Mouse (Mus musculus) MEL-GATA-1-ER (cell line): ENCODE measurements around the gene Asns.
A peak's percentile ranks its signal among the peaks of the same experiment; 100 is the strongest.
"Not testable (repeated sequence)": the region's sequence is repeated elsewhere in the genome, so short reads cannot be mapped to it uniquely, and the experiment has no call there.

ENCODE experiments used
- DNase-seq: peaks from one replicate; pipeline ENCODE4 v3.0.0-alpha.2; 2012; ENCODE audit warnings: low read depth; ENCODE audit errors: extremely low read depth

The Asns gene

GRCm38 (mm10) chr6:7676194-7676901 is 16.7 kb downstream of the Asns start:
- DNase-seq, result no peak

GRCm38 (mm10) chr6:7672438-7673253 is 20.4 kb downstream of the Asns start:
- no peak for DNase-seq

GRCm38 (mm10) chr6:7671429-7671828 is 21.6 kb downstream of the Asns start:
- no peak for DNase-seq

- DNase-seq, result no peak
Observed at GRCm38 (mm10) chr6:7670588-7670987, 22.5 kb downstream of the Asns start.

- DNase-seq, result no peak
Observed at GRCm38 (mm10) chr6:7669721-7670120, 23.3 kb downstream of the Asns start.

GRCm38 (mm10) chr6:7668332-7668731 is 24.7 kb downstream of the Asns start:
- no peak for DNase-seq

GRCm38 (mm10) chr6:7665902-7666301 is 27.2 kb downstream of the Asns start:
- DNase-seq, result not testable (repeated sequence)

GRCm38 (mm10) chr6:7661455-7661854 is 31.6 kb downstream of the Asns start:
- DNase-seq, result no peak

GRCm38 (mm10) chr6:7660377-7661080 is 32.5 kb downstream of the Asns start:
- peak; percentile 51 for DNase-seq

- DNase-seq, result no peak
Observed at GRCm38 (mm10) chr6:7656601-7657000, 36.5 kb downstream of the Asns start.

- no peak for DNase-seq
Observed at GRCm38 (mm10) chr6:7648458-7648857, 44.6 kb downstream of the Asns start.
